Mouse (Mus musculus): Measurements from ENCODE around the gene Tmem63a. TPM values are rescaled to one million over a fixed set of nuclear protein-coding genes. Genes with fewer than 3 reads are reported as not detected.

Gene Tmem63a
- polyA plus RNA-seq, 1 experiment, result 3.3 TPM

GRCm38 (mm10) chr1:180906461-180907147 is 35.5 kb upstream of the Tmem63a start:
- no peak for DNase-seq (ENCODE audit: low read depth)
- TF ChIP-seq CTCF (IDR thresholded peaks at IDR 0.05; ENCODE audit: borderline replicate concordance, extremely low read depth, insufficient read depth, insufficient read length) (no peak), POLR2A (IDR thresholded peaks at IDR 0.05; ENCODE audit: borderline replicate concordance, extremely low read depth, insufficient read depth, insufficient read length, poor library complexity, severe bottlenecking) (no peak)

GRCm38 (mm10) chr1:180911138-180911537 is 31.0 kb upstream of the Tmem63a start:
- TF ChIP-seq POLR2A (IDR thresholded peaks at IDR 0.05; ENCODE audit: borderline replicate concordance, extremely low read depth, insufficient read depth, insufficient read length, poor library complexity, severe bottlenecking) (no peak), CTCF (IDR thresholded peaks at IDR 0.05; ENCODE audit: borderline replicate concordance, extremely low read depth, insufficient read depth, insufficient read length) (peak; percentile 33; the same call in 1 of the 2 replicates)
- DNase-seq (ENCODE audit: low read depth), result peak; percentile 33

GRCm38 (mm10) chr1:180911653-180912287 is 30.4 kb upstream of the Tmem63a start:
- peak; percentile 48 for DNase-seq (ENCODE audit: low read depth)
- TF ChIP-seq CTCF (IDR thresholded peaks at IDR 0.05; ENCODE audit: borderline replicate concordance, extremely low read depth, insufficient read depth, insufficient read length) (no peak), POLR2A (IDR thresholded peaks at IDR 0.05; ENCODE audit: borderline replicate concordance, extremely low read depth, insufficient read depth, insufficient read length, poor library complexity, severe bottlenecking) (no peak)

GRCm38 (mm10) chr1:180912792-180913191 is 29.4 kb upstream of the Tmem63a start:
- no peak for DNase-seq (ENCODE audit: low read depth)
- TF ChIP-seq CTCF (IDR thresholded peaks at IDR 0.05; ENCODE audit: borderline replicate concordance, extremely low read depth, insufficient read depth, insufficient read length), result no peak
- TF ChIP-seq POLR2A (IDR thresholded peaks at IDR 0.05; ENCODE audit: borderline replicate concordance, extremely low read depth, insufficient read depth, insufficient read length, poor library complexity, severe bottlenecking), result no peak

- TF ChIP-seq POLR2A (IDR thresholded peaks at IDR 0.05; ENCODE audit: borderline replicate concordance, extremely low read depth, insufficient read depth, insufficient read length, poor library complexity, severe bottlenecking) (no peak), CTCF (IDR thresholded peaks at IDR 0.05; ENCODE audit: borderline replicate concordance, extremely low read depth, insufficient read depth, insufficient read length) (no peak)
- peak; percentile 57 for DNase-seq (ENCODE audit: low read depth)
These were observed 28.3 kb upstream of the Tmem63a start for GRCm38 (mm10) chr1:180913797-180914196.

- DNase-seq (ENCODE audit: low read depth), result no peak
- TF ChIP-seq CTCF (IDR thresholded peaks at IDR 0.05; ENCODE audit: borderline replicate concordance, extremely low read depth, insufficient read depth, insufficient read length), result no peak
- TF ChIP-seq POLR2A (IDR thresholded peaks at IDR 0.05; ENCODE audit: borderline replicate concordance, extremely low read depth, insufficient read depth, insufficient read length, poor library complexity, severe bottlenecking), result no peak
These were observed 25.7 kb upstream of the Tmem63a start for GRCm38 (mm10) chr1:180916425-180916824.

GRCm38 (mm10) chr1:180917053-180917452 is 25.1 kb upstream of the Tmem63a start:
- TF ChIP-seq CTCF (IDR thresholded peaks at IDR 0.05; ENCODE audit: borderline replicate concordance, extremely low read depth, insufficient read depth, insufficient read length) (no peak), POLR2A (IDR thresholded peaks at IDR 0.05; ENCODE audit: borderline replicate concordance, extremely low read depth, insufficient read depth, insufficient read length, poor library complexity, severe bottlenecking) (no peak)
- no peak for DNase-seq (ENCODE audit: low read depth)

- peak; percentile 51; the same call in 1 of the 2 replicates for TF ChIP-seq CTCF (IDR thresholded peaks at IDR 0.05; ENCODE audit: borderline replicate concordance, extremely low read depth, insufficient read depth, insufficient read length)
- TF ChIP-seq POLR2A (IDR thresholded peaks at IDR 0.05; ENCODE audit: borderline replicate concordance, extremely low read depth, insufficient read depth, insufficient read length, poor library complexity, severe bottlenecking), result no peak
- no peak for DNase-seq (ENCODE audit: low read depth)
These were observed 22.5 kb upstream of the Tmem63a start for GRCm38 (mm10) chr1:180919686-180920085.

- TF ChIP-seq CTCF (IDR thresholded peaks at IDR 0.05; ENCODE audit: borderline replicate concordance, extremely low read depth, insufficient read depth, insufficient read length) (no peak), POLR2A (IDR thresholded peaks at IDR 0.05; ENCODE audit: borderline replicate concordance, extremely low read depth, insufficient read depth, insufficient read length, poor library complexity, severe bottlenecking) (no peak)
- DNase-seq (ENCODE audit: low read depth), result no peak
These were observed 19.7 kb upstream of the Tmem63a start for GRCm38 (mm10) chr1:180922273-180923048.

- TF ChIP-seq CTCF (IDR thresholded peaks at IDR 0.05; ENCODE audit: borderline replicate concordance, extremely low read depth, insufficient read depth, insufficient read length), result no peak
- TF ChIP-seq POLR2A (IDR thresholded peaks at IDR 0.05; ENCODE audit: borderline replicate concordance, extremely low read depth, insufficient read depth, insufficient read length, poor library complexity, severe bottlenecking), result no peak
- DNase-seq (ENCODE audit: low read depth), result no peak
These were observed 17.4 kb upstream of the Tmem63a start for GRCm38 (mm10) chr1:180924737-180925136.

GRCm38 (mm10) chr1:180926286-180926685 is 15.9 kb upstream of the Tmem63a start:
- TF ChIP-seq CTCF (IDR thresholded peaks at IDR 0.05; ENCODE audit: borderline replicate concordance, extremely low read depth, insufficient read depth, insufficient read length), result no peak
- no peak for TF ChIP-seq POLR2A (IDR thresholded peaks at IDR 0.05; ENCODE audit: borderline replicate concordance, extremely low read depth, insufficient read depth, insufficient read length, poor library complexity, severe bottlenecking)
- DNase-seq (ENCODE audit: low read depth), result no peak

Measured in brain, embryonic 14.5 days (tissue).